Mouse (Mus musculus) G1E (cell line): ENCODE results near the gene Kmt5b. TPM values are rescaled to one million over a fixed set of nuclear protein-coding genes. Genes with fewer than 3 reads are reported as not detected.

Source experiments
- ATAC-seq: 2 replicates; pipeline ENCODE4 v1.8.0; 2016; ENCODE audit warnings: mild to moderate bottlenecking; ENCODE audit not compliant: insufficient number of reproducible peaks, poor library complexity, low FRiP score, severe bottlenecking; ENCODE audit errors: extremely low read depth
- DNase-seq: peaks from one replicate; pipeline ENCODE4 v3.0.0; 2012; ENCODE audit warnings: low spot score
- H3K27me3 ChIP-seq: 2 replicates; pipeline ENCODE4 v1.6.1; 2012; ENCODE audit warnings: mild to moderate bottlenecking, low read length, inconsistent platforms; ENCODE audit not compliant: insufficient read depth
- H3K36me3 ChIP-seq: replicated peaks from 2 replicates; pipeline ENCODE3; 2012; ENCODE audit warnings: mild to moderate bottlenecking, inconsistent platforms
- H3K4me1 ChIP-seq: 2 replicates; pipeline ENCODE4 v1.6.1; 2012; ENCODE audit warnings: low read depth, low read length, inconsistent platforms, mixed read lengths; ENCODE audit not compliant: insufficient read depth
- H3K4me3 ChIP-seq: 2 replicates; pipeline ENCODE4 v1.5.1; 2012; ENCODE audit warnings: low read depth, mild to moderate bottlenecking, inconsistent platforms, low read length, moderate library complexity, mixed read lengths
- H3K9me3 ChIP-seq: replicated peaks from 2 replicates; pipeline ENCODE4 v1.6.1; 2012; ENCODE audit warnings: inconsistent platforms
- CTCF ChIP-seq: IDR thresholded peaks from 2 replicates; pipeline ENCODE4 v1.5.1; 2012; ENCODE audit warnings: low read depth, low read length, inconsistent platforms, mixed read lengths
- GATA1 ChIP-seq: IDR thresholded peaks from 2 replicates; pipeline ENCODE4 v1.6.1; 2012; ENCODE audit warnings: borderline replicate concordance, low read length, inconsistent platforms, mixed read lengths
- GATA2 ChIP-seq: IDR thresholded peaks from 2 replicates; pipeline ENCODE4 v1.6.1; 2012; ENCODE audit warnings: low read depth, low read length, inconsistent platforms, borderline replicate concordance
- POLR2AphosphoS5 ChIP-seq: IDR thresholded peaks from 2 replicates; pipeline ENCODE4 v1.6.1; 2012; ENCODE audit warnings: low read depth, low read length, inconsistent platforms; ENCODE audit not compliant: insufficient replicate concordance
- TAL1 ChIP-seq: conservative IDR thresholded peaks from 2 replicates; pipeline ENCODE4 v1.6.1; 2012; ENCODE audit warnings: low read depth, low read length, inconsistent platforms, mixed read lengths
- polyA plus RNA-seq: library from polyadenylated mRNA; stranded (reverse); fragments of >175 nt; gene quantifications from 2 replicates; pipeline ENCODE4 v1.2.3, GENCODE M21; 2012
- total RNA-seq, 2 experiments: library from RNA; stranded (forward) in 1 of 2; stranded (reverse) in 1 of 2; fragments of 200-1000 nt in 1 of 2; fragments of >200 nt in 1 of 2; fragmentation: Nextera tagmentation in 1 of 2; gene quantifications; 2 replicates each; pipeline ENCODE4 v1.2.3; 2014 to 2017

Gene Kmt5b
- total and polyA plus RNA-seq, 3 experiments = 5.3 to 36.4 (median 26.0) TPM

- Histone ChIP-seq H3K4me3 (peak overlapping the region; percentile 60; the same call in 1 of the 2 replicates), H3K9me3 (peaks cover 21% of the 10 kb centered on the region), H3K27me3 (peaks cover 6% of the 10 kb centered on the region; the same call in 1 of the 2 replicates), H3K36me3 (no peaks in the 10 kb centered on the region), H3K4me1 (peaks cover 5% of the 10 kb centered on the region; the same call in 1 of the 2 replicates)
- ATAC-seq = no peak
- TF ChIP-seq GATA1 = no peak
- no peak for TF ChIP-seq CTCF
- no peak for TF ChIP-seq POLR2AphosphoS5
- TF ChIP-seq GATA2 = no peak
- no peak for TF ChIP-seq TAL1
- DNase-seq = no peak
Observed at GRCm38 (mm10) chr19:3743851-3744512, 23.2 kb upstream of the Kmt5b start.

GRCm38 (mm10) chr19:3752621-3753239 lies 14.5 kb upstream of the Kmt5b start:
- no peak overlapping the region for H3K4me3 ChIP-seq
- no peak for TF ChIP-seq TAL1
- ATAC-seq = no peak

GRCm38 (mm10) chr19:3753240-3753633 lies 14.0 kb upstream of the Kmt5b start:
- peaks cover 5% of the 10 kb centered on the region; the same call in 1 of the 2 replicates for H3K27me3 ChIP-seq
- H3K9me3 ChIP-seq = peaks cover 4% of the 10 kb centered on the region
- H3K4me1 ChIP-seq = peaks cover 5% of the 10 kb centered on the region
- no peak for ATAC-seq
- no peak overlapping the region for H3K4me3 ChIP-seq
- no peaks in the 10 kb centered on the region for H3K36me3 ChIP-seq
- TF ChIP-seq TAL1 (no peak), CTCF (no peak), POLR2AphosphoS5 (no peak), GATA2 (no peak), GATA1 (no peak)
- no peak for DNase-seq

More at GRCm38 (mm10) chr19:3752621-3753239, 14.5 kb upstream of the Kmt5b start:
- Histone ChIP-seq H3K36me3 (no peaks in the 10 kb centered on the region), H3K27me3 (peaks cover 5% of the 10 kb centered on the region; the same call in 1 of the 2 replicates), H3K4me1 (peaks cover 5% of the 10 kb centered on the region), H3K9me3 (peaks cover 7% of the 10 kb centered on the region)
- DNase-seq = no peak

GRCm38 (mm10) chr19:3753738-3754137 lies 13.5 kb upstream of the Kmt5b start:
- ATAC-seq = no peak; the same call in 1 of the 2 replicates
- H3K4me1 ChIP-seq = peaks cover 5% of the 10 kb centered on the region
- DNase-seq = no peak
- H3K9me3 ChIP-seq = no peaks in the 10 kb centered on the region
- TF ChIP-seq TAL1 (no peak), POLR2AphosphoS5 (no peak), GATA2 (no peak), CTCF (no peak), GATA1 (no peak)
- H3K4me3 ChIP-seq = no peak overlapping the region
- H3K36me3 ChIP-seq = no peaks in the 10 kb centered on the region
- H3K27me3 ChIP-seq = peaks cover 5% of the 10 kb centered on the region; the same call in 1 of the 2 replicates

- DNase-seq = no peak
- peaks cover 5% of the 10 kb centered on the region for H3K4me1 ChIP-seq
- H3K4me3 ChIP-seq = no peak overlapping the region
- H3K27me3 ChIP-seq = peaks cover 6% of the 10 kb centered on the region; the same call in 1 of the 2 replicates
- ATAC-seq = no peak
- TF ChIP-seq CTCF (no peak), POLR2AphosphoS5 (no peak), TAL1 (no peak), GATA1 (no peak), GATA2 (no peak)
- no peaks in the 10 kb centered on the region for H3K9me3 ChIP-seq
- no peaks in the 10 kb centered on the region for H3K36me3 ChIP-seq
Observed at GRCm38 (mm10) chr19:3757861-3758260, 9.4 kb upstream of the Kmt5b start.

- H3K9me3 ChIP-seq = no peaks in the 10 kb centered on the region
- H3K4me3 ChIP-seq = no peak overlapping the region
- TF ChIP-seq CTCF (no peak), GATA1 (no peak), TAL1 (no peak), POLR2AphosphoS5 (no peak), GATA2 (no peak)
- peaks cover 18% of the 10 kb centered on the region for H3K4me1 ChIP-seq
- peaks cover 8% of the 10 kb centered on the region for H3K36me3 ChIP-seq
- DNase-seq (no peak), ATAC-seq (no peak)
- peaks cover 24% of the 10 kb centered on the region for H3K27me3 ChIP-seq
Observed at GRCm38 (mm10) chr19:3765221-3765820, 1.9 kb upstream of the Kmt5b start.
